Mouse (Mus musculus) liver, embryonic 14.5 days (tissue): ENCODE measurements around the gene Usb1. TPM values are rescaled to one million over a fixed set of nuclear protein-coding genes. Genes with fewer than 3 reads are reported as not detected.

Experiments used
- ATAC-seq: fragments of 200-750 bp; cut with Nextera tagmentation; 2 replicates; pipeline ENCODE4 v1.8.0; 2017; ENCODE audit warnings: moderate number of reproducible peaks, mild to moderate bottlenecking, moderate library complexity; ENCODE audit not compliant: insufficient read depth
- DNase-seq, 3 experiments: peaks; one replicate each; pipeline ENCODE4 v3.0.0-alpha.2; 2012 to 2013; ENCODE audit warnings: low read depth in 3 of 3, low spot score in 3 of 3
- H3K27ac ChIP-seq: fragments of 300-500 bp; sonication (generic); 2 replicates; pipeline ENCODE4 v1.5.1; 2014; ENCODE audit warnings: moderate library complexity, mild to moderate bottlenecking, control low read depth, inconsistent platforms
- H3K27me3 ChIP-seq: fragments of 300-500 bp; sonication (generic); 2 replicates; pipeline ENCODE4 v1.6.1; 2014; ENCODE audit warnings: mild to moderate bottlenecking, low read length, moderate library complexity; ENCODE audit not compliant: control insufficient read depth, insufficient read depth
- H3K36me3 ChIP-seq: fragments of 300-500 bp; sonication (generic); replicated peaks from 2 replicates; pipeline ENCODE4 v1.6.1; 2014; ENCODE audit warnings: low read depth; ENCODE audit not compliant: control insufficient read depth, insufficient read depth
- H3K4me1 ChIP-seq, 2 experiments: fragments of 200-500 bp in 1 of 2; fragments of 300-500 bp in 1 of 2; sonication (generic) in 1 of 2; replicated peaks; 2 replicates each; pipeline ENCODE4 v1.6.1; 2012 to 2014; ENCODE audit warnings: antibody characterized with exemption in 1 of 2, inconsistent platforms in 1 of 2, low read length in 1 of 2; ENCODE audit not compliant: control insufficient read depth in 2 of 2, insufficient read depth in 2 of 2
- H3K4me2 ChIP-seq: fragments of 300-500 bp; sonication (generic); 2 replicates; pipeline ENCODE4 v1.6.1; 2014; ENCODE audit warnings: low read depth, mild to moderate bottlenecking, control low read depth, moderate library complexity
- H3K4me3 ChIP-seq, 2 experiments: fragments of 200-500 bp in 1 of 2; fragments of 300-500 bp in 1 of 2; sonication (generic) in 1 of 2; 2 replicates each; pipeline ENCODE4 v1.5.1; 2012 to 2014; ENCODE audit warnings: low read depth in 2 of 2, low read length in 2 of 2, mild to moderate bottlenecking in 2 of 2, control low read depth in 1 of 2, inconsistent platforms in 1 of 2, moderate library complexity in 1 of 2; ENCODE audit not compliant: insufficient read depth in 1 of 2
- H3K9ac ChIP-seq: fragments of 300-500 bp; sonication (generic); replicated peaks from 2 replicates; pipeline ENCODE4 v1.6.1; 2014; ENCODE audit warnings: mild to moderate bottlenecking, control low read depth, moderate library complexity
- H3K9me3 ChIP-seq: fragments of 300-500 bp; sonication (generic); 2 replicates; pipeline ENCODE4 v1.6.1; 2016; ENCODE audit warnings: low read length, mixed read lengths; ENCODE audit not compliant: control insufficient read depth
- CTCF ChIP-seq: IDR thresholded peaks from 2 replicates; pipeline ENCODE4 v1.5.1; 2016; ENCODE audit warnings: antibody characterized with exemption, low read depth, control low read depth
- EP300 ChIP-seq: IDR thresholded peaks from 2 replicates; pipeline ENCODE4 v1.6.1; 2016; ENCODE audit warnings: antibody characterized with exemption, low read depth
- WGBS: fragments of 180-500 bp; shearing (Covaris S2); extraction: QIAGEN DNeasy Blood & Tissue Kit; methylation state at CpG from one replicate; pipeline ENCODE4 v1.1.7; 2014; ENCODE audit not compliant: insufficient replicate concordance; 5-methylcytosine and 5-hydroxymethylcytosine counted together
- polyA plus RNA-seq, 2 experiments: library from polyadenylated mRNA; depleted of rRNA in 1 of 2; stranded (reverse) in 1 of 2; unstranded in 1 of 2; fragments of >200 nt; fragmentation: Nextera tagmentation in 1 of 2; extraction: Ambion mirVana in 1 of 2; gene quantifications; 2 replicates each; pipeline versions ENCODE4 v1.2.1 to v1.2.3; 2012 to 2014

Usb1 gene
- polyA plus RNA-seq (2012; rRNA removed) (8.7 and 10.8 TPM in 2 replicates), polyA plus RNA-seq (2014; fragmentation: Nextera tagmentation; extraction: Ambion mirVana) (9.3 and 10.7 TPM in 2 replicates)

DNA sequence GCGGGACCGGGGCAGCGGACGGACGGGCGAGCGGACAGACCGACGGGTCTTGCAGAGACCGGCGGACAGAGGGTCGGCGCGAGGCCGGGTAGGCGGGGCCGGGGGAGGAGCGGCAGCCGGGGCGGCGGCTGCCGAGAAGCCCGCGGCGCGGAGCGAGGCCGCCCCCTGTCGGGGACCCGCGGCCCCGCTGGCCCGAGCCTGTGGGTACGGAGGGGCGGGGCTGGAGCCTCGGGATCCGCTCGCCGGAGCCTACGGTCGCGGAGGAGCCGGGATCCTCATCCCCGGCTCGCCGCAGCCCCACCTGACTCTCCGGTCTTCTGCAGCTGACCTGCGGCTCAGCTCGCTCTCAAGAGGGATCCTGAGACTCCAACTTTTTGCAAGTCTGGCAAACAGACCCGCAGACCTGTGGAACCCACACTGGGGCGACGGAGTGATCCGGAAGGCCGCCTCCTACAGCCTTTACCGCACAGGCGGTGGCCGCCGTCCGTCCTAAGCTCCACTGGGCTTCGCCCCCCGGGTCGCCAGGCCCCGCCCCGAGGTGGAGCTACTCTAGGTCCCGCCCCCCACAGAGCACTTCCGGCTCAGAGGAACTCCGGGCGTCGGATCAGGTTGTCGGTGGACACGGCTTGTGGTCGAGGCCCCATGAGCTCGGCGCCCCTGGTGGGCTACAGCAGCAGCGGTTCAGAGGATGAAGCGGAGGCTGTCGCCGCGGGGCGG lies at the start of gene Usb1, which contains the start of gene Zfp319:
Gene Usb1 (plus strand): TSS at position 565 of the 717 bp plus-strand sequence.
Gene Zfp319 (minus strand): TSS at position 231 of the 717 bp plus-strand sequence.
- peak; percentile 92 for ATAC-seq
- WGBS, result under 1% methylated on average over 78 of the region's 80 CpGs
- DNase-seq, result peak; percentile 79 to 83 (median 81)
- no peaks in the 10 kb centered on the region for H3K27me3 ChIP-seq
- H3K9ac ChIP-seq, result peak within 1 kb of the TSS; percentile 75
- H3K4me3 ChIP-seq, result peak within 1 kb of the TSS; percentile 66 to 79
- H3K27ac ChIP-seq, result peak within 1 kb of the TSS; percentile 86
- no peaks in the 10 kb centered on the region for H3K36me3 ChIP-seq
- H3K9me3 ChIP-seq, result no peaks in the 10 kb centered on the region
- H3K4me2 ChIP-seq, result peak within 1 kb of the TSS; percentile 76
- peaks cover 14 to 15% of the 10 kb centered on the region in 2 experiments for H3K4me1 ChIP-seq
- peak; percentile 61 for TF ChIP-seq CTCF
- TF ChIP-seq EP300, result no peak

DNA sequence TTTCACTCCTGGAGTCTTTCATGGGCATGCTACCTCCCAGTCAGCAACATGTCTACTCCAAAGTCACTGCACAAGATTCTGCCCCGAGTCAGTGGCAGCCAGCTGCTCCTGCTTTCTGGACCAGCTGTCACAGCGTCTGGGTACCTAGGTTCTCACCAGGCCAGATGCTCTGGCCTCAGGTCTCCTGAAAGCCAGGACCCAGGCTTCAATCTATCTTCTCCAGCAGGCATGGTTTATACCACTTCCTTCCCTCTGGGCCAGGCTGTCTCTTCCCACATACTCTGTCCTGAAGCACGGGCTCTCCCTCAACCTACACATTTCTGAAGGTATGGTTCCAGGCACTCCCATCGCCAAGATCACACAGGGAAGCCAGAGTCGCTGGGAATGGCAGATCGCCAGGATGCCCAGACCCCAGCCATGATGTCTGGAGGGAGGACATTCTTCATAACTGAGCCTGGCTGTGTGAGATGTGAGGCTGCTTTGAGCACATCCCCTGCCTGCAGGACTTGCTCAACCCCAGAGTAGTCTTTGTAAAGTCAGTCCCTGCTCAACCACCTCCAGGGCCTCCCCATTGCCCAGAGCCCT lies 42.9 kb upstream of the Usb1 start:
- no peak overlapping the region for H3K27ac ChIP-seq
- no peak overlapping the region for H3K4me3 ChIP-seq
- H3K9me3 ChIP-seq, result no peaks in the 10 kb centered on the region
- no peak overlapping the region for H3K4me2 ChIP-seq
- ATAC-seq (no peak), DNase-seq (no peak)
- 32% methylated on average over 6 of the region's 6 CpGs for WGBS
- no peaks in the 10 kb centered on the region for H3K27me3 ChIP-seq
- no peaks in the 10 kb centered on the region for H3K36me3 ChIP-seq
- no peak overlapping the region for H3K9ac ChIP-seq
- 0 out of 4 replicates have a peak, but pooled peaks cover 0 to 2% of the 10 kb centered on the region in 2 experiments for H3K4me1 ChIP-seq
- TF ChIP-seq EP300 (no peak), CTCF (no peak)

DNA sequence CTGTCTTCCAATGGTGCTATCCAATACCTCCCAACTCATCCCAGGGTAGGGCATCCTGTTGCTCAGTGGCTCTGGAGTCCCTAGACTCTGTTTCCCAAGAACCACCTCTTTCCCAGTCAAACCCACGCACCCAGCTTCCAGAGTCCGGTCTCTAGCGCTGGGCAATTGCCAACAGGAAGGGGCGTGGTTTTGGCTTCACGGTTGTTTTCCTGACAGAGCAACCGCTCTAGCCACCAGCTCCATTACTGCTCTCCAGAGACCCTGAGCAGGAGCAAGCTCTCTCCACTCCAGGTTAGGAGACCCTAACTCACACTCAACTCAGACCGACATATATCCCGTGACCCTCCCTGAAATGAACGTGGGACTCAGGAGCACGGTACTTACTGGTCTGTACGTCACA lies 38.9 kb upstream of the Usb1 start:
- ATAC-seq, result no peak

DNA sequence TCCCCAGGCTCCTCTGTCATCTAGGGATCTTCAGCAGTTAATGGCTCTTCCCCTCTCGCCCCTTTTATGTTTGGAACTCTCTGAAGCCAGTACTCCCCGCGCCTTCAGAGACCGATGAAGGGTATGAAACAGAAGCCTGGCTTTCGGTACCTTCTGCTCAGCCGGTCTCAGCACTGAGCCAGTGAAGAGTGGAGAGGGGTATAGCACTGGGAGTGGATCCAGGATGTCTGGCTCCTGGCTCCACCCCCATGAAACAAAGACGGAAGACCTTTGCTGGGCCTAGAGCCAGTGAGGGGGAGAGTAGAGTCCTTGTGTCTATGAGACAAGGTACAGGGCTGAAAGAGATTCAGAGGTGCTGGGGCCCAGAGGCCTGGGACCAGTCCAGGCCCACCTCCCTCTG lies 38.2 kb upstream of the Usb1 start:
- no peak overlapping the region for H3K9ac ChIP-seq
- no peak overlapping the region for H3K4me2 ChIP-seq
- no peak for ATAC-seq
- H3K9me3 ChIP-seq, result no peaks in the 10 kb centered on the region
- H3K27me3 ChIP-seq, result no peaks in the 10 kb centered on the region
- no peak for DNase-seq
- 0 out of 4 replicates have a peak, but pooled peaks cover 0 to 2% of the 10 kb centered on the region in 2 experiments for H3K4me1 ChIP-seq
- H3K36me3 ChIP-seq, result no peaks in the 10 kb centered on the region
- TF ChIP-seq EP300 (no peak), CTCF (no peak)
- H3K27ac ChIP-seq, result no peak overlapping the region
- H3K4me3 ChIP-seq, result no peak overlapping the region
- WGBS, result 70% methylated on average over 7 of the region's 7 CpGs

More for the DNA sequence above, 38.9 kb upstream of the Usb1 start:
- Histone ChIP-seq H3K36me3 (no peaks in the 10 kb centered on the region), H3K4me3 (no peak overlapping the region), H3K4me1 (0 out of 4 replicates have a peak, but pooled peaks cover 0 to 2% of the 10 kb centered on the region in 2 experiments), H3K9me3 (no peaks in the 10 kb centered on the region), H3K27ac (no peak overlapping the region), H3K27me3 (no peaks in the 10 kb centered on the region), H3K4me2 (no peak overlapping the region), H3K9ac (no peak overlapping the region)
- 43% methylated on average over 11 of the region's 11 CpGs for WGBS
- DNase-seq, result no peak
- TF ChIP-seq EP300 (no peak), CTCF (no peak)

DNA sequence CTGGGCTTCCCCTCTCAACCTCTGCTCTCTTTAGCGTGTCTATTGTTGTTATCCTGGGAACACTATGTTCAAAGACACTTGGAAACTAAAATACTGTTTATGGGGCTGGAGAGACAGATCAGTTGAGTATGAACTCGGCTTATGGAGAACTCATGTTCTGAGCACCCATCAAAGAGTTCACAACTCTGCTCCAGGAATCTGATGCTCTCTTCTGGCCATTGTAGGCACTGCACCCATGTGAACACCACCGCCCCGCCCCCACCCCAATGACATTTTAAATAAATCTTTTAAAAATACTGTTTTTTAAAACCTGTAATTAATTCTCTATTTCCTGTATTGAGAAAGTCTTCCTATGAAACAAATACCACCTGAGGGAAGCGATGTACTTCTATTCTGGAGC lies 29.7 kb upstream of the Usb1 start:
- Histone ChIP-seq H3K27ac (no peak overlapping the region), H3K36me3 (no peaks in the 10 kb centered on the region), H3K4me1 (no peaks in the 10 kb centered on the region), H3K9ac (no peak overlapping the region), H3K4me3 (no peak overlapping the region), H3K27me3 (no peaks in the 10 kb centered on the region), H3K4me2 (no peak overlapping the region), H3K9me3 (no peaks in the 10 kb centered on the region)
- DNase-seq (peak in 1 of 3 experiments; percentile 4), ATAC-seq (no peak)
- TF ChIP-seq CTCF (peak; percentile 64), EP300 (no peak)
- 16% methylated on average over 5 of the region's 5 CpGs for WGBS
